8 mouse cellular contexts compared by ENCODE assay signal in the genomic region with DNA sequence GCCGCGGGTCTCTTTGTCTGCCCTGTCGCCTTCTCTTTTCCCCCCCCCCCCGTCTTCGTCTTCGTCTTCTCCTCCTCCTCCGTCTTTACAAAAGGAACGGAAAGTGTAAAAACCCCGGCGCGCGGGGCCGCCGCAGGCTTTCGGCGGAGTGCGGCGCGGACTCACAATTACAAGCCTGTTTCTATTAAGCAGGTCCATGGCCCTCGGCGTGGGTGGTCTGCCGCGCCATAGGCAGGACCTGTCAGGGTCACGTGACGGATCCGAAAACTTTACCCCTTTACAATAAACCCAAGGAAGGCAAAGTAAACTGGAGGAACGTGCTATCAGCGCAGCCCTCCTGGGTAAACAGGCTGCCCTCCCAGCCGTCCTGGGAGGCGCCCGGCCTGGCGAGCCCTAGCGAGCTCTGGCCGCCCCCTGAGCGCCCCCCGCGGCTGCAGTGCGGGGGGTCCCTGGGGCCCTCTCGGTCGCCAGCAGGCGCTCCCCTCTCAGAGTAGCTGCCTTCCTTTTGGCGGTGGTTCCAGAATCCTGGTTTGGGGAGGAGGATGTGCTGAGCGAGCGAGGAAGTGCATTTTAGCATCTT. TPM values are rescaled to one million over a fixed set of nuclear protein-coding genes. Genes with fewer than 3 reads are reported as not detected.
DNase-seq lines count a peak whose midpoint lies in the region; ATAC-seq and TF ChIP-seq lines count a peak whose summit lies in the region.

A gene (minus strand): TSS at position 343 of the 580 bp plus-strand sequence.

- H3K9ac ChIP-seq in forebrain, embryonic 11.5 days (ENCODE audit: low read length): peak within 1 kb of the TSS; percentile 72
- H3K9ac ChIP-seq in heart, postnatal 0 days (replicated peaks; ENCODE audit: low read depth, low read length): peak within 1 kb of the TSS; percentile 75
- peak within 1 kb of the TSS; percentile 87 for H3K9ac ChIP-seq in lung, embryonic 15.5 days

- no peaks in the 10 kb centered on the region for H3K36me3 ChIP-seq in forebrain, embryonic 11.5 days (ENCODE audit: control insufficient read depth, insufficient read depth, low read length)
- H3K36me3 ChIP-seq in heart, postnatal 0 days (replicated peaks; ENCODE audit: control insufficient read depth, insufficient read depth, low read length): no peaks in the 10 kb centered on the region
- no peaks in the 10 kb centered on the region for H3K36me3 ChIP-seq in lung, embryonic 15.5 days

- H3K27ac ChIP-seq in forebrain, embryonic 11.5 days (ENCODE audit: low read depth, low read length): peak within 1 kb of the TSS; percentile 87
- H3K27ac ChIP-seq in heart, postnatal 0 days (ENCODE audit: low read depth): peak within 1 kb of the TSS; percentile 27
- peak within 1 kb of the TSS; percentile 91 for H3K27ac ChIP-seq in layer of hippocampus, adult 2 months
- peak within 1 kb of the TSS; percentile 94 for H3K27ac ChIP-seq in lung, embryonic 15.5 days

- ATAC-seq in forebrain, embryonic 11.5 days (replicated peaks; ENCODE audit: low FRiP score): peak; percentile 80
- ATAC-seq in heart, postnatal 0 days (ENCODE audit: insufficient read depth, low read depth): peak; percentile 48
- ATAC-seq in lung, embryonic 15.5 days (ENCODE audit: borderline replicate concordance, extremely low read depth, low FRiP score, low TSS enrichment): peak; percentile 54

- peaks cover 24% of the 10 kb centered on the region for H3K4me1 ChIP-seq in forebrain, embryonic 11.5 days (replicated peaks; ENCODE audit: control insufficient read depth, insufficient read depth, low read length)
- H3K4me1 ChIP-seq in heart, postnatal 0 days (ENCODE audit: control insufficient read depth, insufficient read depth): peaks cover 5% of the 10 kb centered on the region; the same call in 1 of the 2 replicates
- peaks cover 36% of the 10 kb centered on the region for H3K4me1 ChIP-seq in lung, embryonic 15.5 days

- H3K4me3 ChIP-seq in forebrain, embryonic 11.5 days (ENCODE audit: low read depth, low read length): peak within 1 kb of the TSS; percentile 52
- H3K4me3 ChIP-seq in heart, postnatal 0 days (ENCODE audit: low read depth, low read length): peak within 1 kb of the TSS; percentile 82
- H3K4me3 ChIP-seq in layer of hippocampus, adult 2 months: peak within 1 kb of the TSS; percentile 86
- peak within 1 kb of the TSS; percentile 77 for H3K4me3 ChIP-seq in lung, embryonic 15.5 days

- H3K4me2 ChIP-seq in forebrain, embryonic 11.5 days (ENCODE audit: low read depth, low read length, severe bottlenecking): peak within 1 kb of the TSS; percentile 96
- peak within 1 kb of the TSS; percentile 100 for H3K4me2 ChIP-seq in heart, postnatal 0 days (ENCODE audit: low read depth, low read length)
- H3K4me2 ChIP-seq in lung, embryonic 15.5 days: peak within 1 kb of the TSS; percentile 88

- peak; percentile 70 for DNase-seq in Muller cell, postnatal 12 days (ENCODE audit: inconsistent ontology term)
- peak; percentile 53 for DNase-seq in brain, adult 2 months (ENCODE audit: low read depth, low spot score)
- peak; percentile 88 for DNase-seq in forebrain, embryonic 11.5 days (ENCODE audit: low spot score)
- no peak for DNase-seq in heart, postnatal 0 days (ENCODE audit: low spot score)
- peak; percentile 18 to 20 for DNase-seq in layer of hippocampus, adult 2 months (ENCODE audit: low spot score in 2 of 2)
- DNase-seq in retina, postnatal 1 day: peak; percentile 90
- no peak for DNase-seq in spleen, postnatal 4 days (ENCODE audit: low spot score in 2 of 2)

- TF ChIP-seq EP300 in heart, postnatal 0 days (IDR thresholded peaks at IDR 0.05; ENCODE audit: low read depth): no peak

- H3K27me3 ChIP-seq in forebrain, embryonic 11.5 days (ENCODE audit: control insufficient read depth, insufficient read depth, low read length): peaks cover 46% of the 10 kb centered on the region
- H3K27me3 ChIP-seq in heart, postnatal 0 days (ENCODE audit: control insufficient read depth, insufficient read depth, low read length): peaks cover 51% of the 10 kb centered on the region
- no peaks in the 10 kb centered on the region for H3K27me3 ChIP-seq in lung, embryonic 15.5 days

- no peak for TF ChIP-seq CTCF in heart, postnatal 0 days (IDR thresholded peaks at IDR 0.05; ENCODE audit: low read depth)
- TF ChIP-seq CTCF in layer of hippocampus, adult 2 months (conservative IDR thresholded peaks at IDR 0.05): peak; percentile 38

- WGBS in forebrain, embryonic 11.5 days: under 1% methylated on average over 36 of the region's 44 CpGs
- under 1% methylated on average over 44 of the region's 44 CpGs for WGBS in heart, postnatal 0 days
- WGBS in lung, embryonic 15.5 days: 1% methylated on average over 42 of the region's 44 CpGs

- H3K9me3 ChIP-seq in forebrain, embryonic 11.5 days (ENCODE audit: control insufficient read depth, low read length): no peaks in the 10 kb centered on the region
- no peaks in the 10 kb centered on the region for H3K9me3 ChIP-seq in heart, postnatal 0 days (replicated peaks; ENCODE audit: control insufficient read depth, low read length)
- H3K9me3 ChIP-seq in lung, embryonic 15.5 days: no peaks in the 10 kb centered on the region

RNA-seq across cellular contexts. Expression of the gene that starts here (rescaled TPM):
- polyA plus RNA-seq in forebrain, embryonic 11.5 days (2014; fragmentation: Nextera tagmentation; extraction: Ambion mirVana): 25.1 and 26.0 TPM in 2 replicates
- total RNA-seq in heart, postnatal 0 days (2014; rRNA removed; ENCODE audit: low replicate concordance): 10.4 and 10.6 TPM in 2 replicates
- 2.3 and 2.9 TPM in 2 replicates for polyA plus RNA-seq in heart, postnatal 0 days (2015; fragmentation: Nextera tagmentation; extraction: Ambion mirVana)
- 10 to 100 TPM; 43.9 to 45.4 TPM for total RNA-seq in layer of hippocampus, adult 2 months (2021)
- polyA plus RNA-seq in lung, embryonic 15.5 days (2015; fragmentation: Nextera tagmentation; extraction: Ambion mirVana): 34.8 and 36.8 TPM in 2 replicates

Comparison
In these comparisons a context has a peak if more than half of its experiments do, and no peak if none do; other contexts are left out.
1. DNase-seq: peak in Muller cell, postnatal 12 days (single experiment), brain, adult 2 months (single experiment), forebrain, embryonic 11.5 days (single experiment), layer of hippocampus, adult 2 months (2 of 2) and retina, postnatal 1 day (single experiment); none in heart, postnatal 0 days (single experiment) and spleen, postnatal 4 days (0 of 2).
2. H3K27ac ChIP-seq: peak in every context shown above with its lines; median percentile 94 in lung, embryonic 15.5 days; 91 in layer of hippocampus, adult 2 months; 87 in forebrain, embryonic 11.5 days; 27 in heart, postnatal 0 days.
3. Peak in every context shown above with its lines, with median percentiles within 50 percentile points of each other: ATAC-seq, H3K4me2 ChIP-seq, H3K4me3 ChIP-seq and H3K9ac ChIP-seq.